Mouse (Mus musculus) forebrain, embryonic 10.5 days (tissue): ENCODE measurements around the gene Gm595. TPM values are rescaled to one million over a fixed set of nuclear protein-coding genes. Genes with fewer than 3 reads are reported as not detected.

ENCODE experiments used
- DNase-seq: peaks from one replicate; pipeline ENCODE4 v3.0.0-alpha.2; 2017; ENCODE audit warnings: low spot score; ENCODE audit errors: extremely low spot score
- H3K27ac ChIP-seq: fragments of 300-500 bp; sonication (generic); 2 replicates; pipeline ENCODE4 v1.5.1; 2016; ENCODE audit warnings: mild to moderate bottlenecking
- H3K27me3 ChIP-seq: fragments of 300-500 bp; sonication (generic); 2 replicates; pipeline ENCODE4 v1.6.1; 2016; ENCODE audit warnings: mild to moderate bottlenecking; ENCODE audit not compliant: poor library complexity, severe bottlenecking
- H3K36me3 ChIP-seq: fragments of 300-500 bp; sonication (generic); replicated peaks from 2 replicates; pipeline ENCODE4 v1.6.1; 2016; ENCODE audit warnings: mild to moderate bottlenecking, moderate library complexity
- H3K4me1 ChIP-seq: fragments of 300-500 bp; sonication (generic); 2 replicates; pipeline ENCODE4 v1.6.1; 2016
- H3K4me3 ChIP-seq: fragments of 300-500 bp; sonication (generic); 2 replicates; pipeline ENCODE4 v1.5.1; 2016; ENCODE audit warnings: mild to moderate bottlenecking, moderate library complexity
- H3K9me3 ChIP-seq: fragments of 300-500 bp; sonication (generic); 2 replicates; pipeline ENCODE4 v1.6.1; 2016; ENCODE audit warnings: mild to moderate bottlenecking, moderate library complexity
- WGBS: fragments of 180-500 bp; shearing (Covaris S2); methylation state at CpG from one replicate; pipeline ENCODE4 v1.1.7; 2016; 5-methylcytosine and 5-hydroxymethylcytosine counted together
- polyA plus RNA-seq: library from polyadenylated mRNA; unstranded; fragments of >200 nt; fragmentation: Nextera tagmentation; extraction: Ambion mirVana; gene quantifications from 2 replicates; pipeline ENCODE4 v1.2.1, GENCODE M21; 2016

The Gm595 gene
- not detected in 2 replicates for polyA plus RNA-seq

GRCm38 (mm10) chrX:48877613-48878012, at the start of gene Gm595:
Gene Gm595 (minus strand): TSS chrX:48877713.
- no peaks in the 10 kb centered on the region for H3K36me3 ChIP-seq
- DNase-seq = no peak
- no peak within 1 kb of the TSS for H3K4me3 ChIP-seq
- 89% methylated on average over 13 of the region's 13 CpGs for WGBS
- H3K27ac ChIP-seq = no peak within 1 kb of the TSS
- no peaks in the 10 kb centered on the region for H3K9me3 ChIP-seq
- H3K4me1 ChIP-seq = no peaks in the 10 kb centered on the region
- no peaks in the 10 kb centered on the region for H3K27me3 ChIP-seq

DNA sequence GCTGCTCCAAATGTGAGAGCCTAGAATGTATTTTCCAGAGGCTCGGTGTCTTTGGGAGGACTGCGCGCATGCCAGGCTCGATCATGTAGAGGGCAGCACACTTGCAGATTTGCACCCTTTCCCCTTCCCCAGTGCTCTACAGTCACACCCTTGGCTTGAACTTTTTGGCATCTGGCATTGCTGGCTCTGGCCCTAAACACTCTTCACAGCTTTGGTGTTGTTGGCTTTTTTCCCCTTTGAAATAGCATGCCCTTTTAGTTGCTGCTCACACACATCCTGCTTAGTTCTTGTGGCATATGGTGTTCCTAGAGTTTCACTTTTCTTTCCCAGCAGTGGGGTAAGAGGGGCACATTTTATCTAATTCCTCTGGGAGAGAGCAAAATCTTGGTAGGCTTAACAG, 30.9 kb upstream of the Gm595 start:
- Histone ChIP-seq H3K4me3 (no peak overlapping the region), H3K27me3 (no peaks in the 10 kb centered on the region), H3K4me1 (no peaks in the 10 kb centered on the region), H3K36me3 (no peaks in the 10 kb centered on the region), H3K27ac (no peak overlapping the region), H3K9me3 (no peaks in the 10 kb centered on the region)
- no peak for DNase-seq
- 92% methylated on average over 4 of the region's 4 CpGs for whole genome bisulfite sequencing

GRCm38 (mm10) chrX:48903744-48904143, 26.2 kb upstream of the Gm595 start:
- no peaks in the 10 kb centered on the region for H3K27me3 ChIP-seq
- H3K4me1 ChIP-seq = no peaks in the 10 kb centered on the region
- 83% methylated on average over 3 of the region's 3 CpGs for WGBS
- H3K9me3 ChIP-seq = no peaks in the 10 kb centered on the region
- DNase-seq = no peak
- H3K4me3 ChIP-seq = no peak overlapping the region
- H3K27ac ChIP-seq = no peak overlapping the region
- H3K36me3 ChIP-seq = no peaks in the 10 kb centered on the region

DNA sequence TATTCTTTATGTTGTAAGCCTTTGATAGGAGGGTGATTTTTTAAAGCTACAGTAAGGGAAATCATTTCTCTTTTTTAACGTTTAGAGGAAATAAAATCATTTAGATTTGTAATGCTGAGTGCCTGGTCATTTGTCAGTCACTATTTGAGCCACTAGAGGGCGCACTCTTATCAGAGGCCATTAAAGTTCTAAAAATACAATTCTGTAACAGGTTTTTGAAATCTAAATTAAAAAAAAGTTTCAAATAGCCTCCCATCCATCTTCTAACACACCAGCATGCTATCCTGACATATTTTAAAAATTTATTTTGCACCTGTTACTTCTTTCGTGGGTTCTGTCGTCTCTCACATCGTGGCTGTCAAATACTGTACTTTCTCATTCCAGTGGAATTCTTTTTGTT, 22.0 kb upstream of the Gm595 start:
- DNase-seq = no peak
- H3K4me3 ChIP-seq = no peak overlapping the region
- no peaks in the 10 kb centered on the region for H3K36me3 ChIP-seq
- peaks cover 5% of the 10 kb centered on the region; the same call in 1 of the 2 replicates for H3K4me1 ChIP-seq
- no peaks in the 10 kb centered on the region for H3K27me3 ChIP-seq
- no peak overlapping the region for H3K27ac ChIP-seq
- WGBS = 58% methylated on average over 5 of the region's 5 CpGs
- H3K9me3 ChIP-seq = no peaks in the 10 kb centered on the region

GRCm38 (mm10) chrX:48896803-48897202, 19.3 kb upstream of the Gm595 start:
- Histone ChIP-seq H3K27ac (no peak overlapping the region), H3K4me3 (no peak overlapping the region), H3K4me1 (peaks cover 5% of the 10 kb centered on the region; the same call in 1 of the 2 replicates), H3K36me3 (no peaks in the 10 kb centered on the region), H3K9me3 (no peaks in the 10 kb centered on the region), H3K27me3 (no peaks in the 10 kb centered on the region)
- no peak for DNase-seq
- 58% methylated on average over 6 of the region's 6 CpGs for WGBS

DNA sequence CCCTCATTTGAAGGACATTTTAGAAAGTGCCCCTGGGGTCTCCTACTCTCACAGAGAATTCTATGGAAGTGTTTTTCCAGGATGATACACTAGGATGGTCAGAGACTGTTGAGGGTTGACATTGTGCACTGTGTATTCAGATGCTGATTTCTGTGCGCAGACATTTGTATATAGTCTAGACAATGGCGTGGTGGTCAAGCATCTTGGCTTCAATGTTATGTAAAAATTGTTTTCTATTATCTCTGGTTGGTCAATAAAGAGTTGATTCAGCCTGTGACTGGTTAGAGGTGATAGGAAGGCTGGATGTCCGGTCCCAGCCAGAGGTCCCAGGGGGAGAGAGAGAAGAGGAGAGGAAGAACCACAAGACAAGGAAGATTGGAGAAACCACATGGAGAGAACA, 16.4 kb upstream of the Gm595 start:
- 84% methylated on average over 3 of the region's 3 CpGs for WGBS
- no peaks in the 10 kb centered on the region for H3K27me3 ChIP-seq
- no peaks in the 10 kb centered on the region for H3K9me3 ChIP-seq
- no peaks in the 10 kb centered on the region for H3K36me3 ChIP-seq
- no peak for DNase-seq
- H3K4me3 ChIP-seq = no peak overlapping the region
- no peak overlapping the region for H3K27ac ChIP-seq
- H3K4me1 ChIP-seq = peaks cover 5% of the 10 kb centered on the region; the same call in 1 of the 2 replicates

DNA sequence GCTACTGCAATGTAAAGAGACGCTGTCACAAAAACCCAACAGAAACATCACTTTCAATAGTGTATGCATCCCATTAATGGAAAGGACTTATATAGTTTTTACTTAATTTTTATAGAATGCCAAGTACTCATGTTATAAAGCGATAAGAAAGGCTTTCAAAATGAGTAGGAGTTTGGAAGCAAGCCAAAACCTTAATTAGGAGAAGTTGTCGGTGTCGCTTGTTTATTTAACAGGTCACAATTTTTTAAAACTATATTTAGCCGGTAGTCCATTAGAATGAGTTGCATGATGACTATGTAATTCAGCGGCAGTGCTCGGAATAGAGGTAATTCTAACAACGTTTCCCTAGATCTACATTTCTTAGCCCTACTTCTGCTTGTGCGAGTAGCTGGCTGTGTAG, 12.7 kb upstream of the Gm595 start:
- Histone ChIP-seq H3K36me3 (no peaks in the 10 kb centered on the region), H3K9me3 (no peaks in the 10 kb centered on the region), H3K4me1 (no peaks in the 10 kb centered on the region), H3K27ac (no peak overlapping the region), H3K27me3 (no peaks in the 10 kb centered on the region), H3K4me3 (no peak overlapping the region)
- DNase-seq = no peak
- WGBS = 92% methylated on average over 9 of the region's 9 CpGs

GRCm38 (mm10) chrX:48884615-48885014, 7.1 kb upstream of the Gm595 start:
- H3K4me1 ChIP-seq = no peaks in the 10 kb centered on the region
- H3K9me3 ChIP-seq = no peaks in the 10 kb centered on the region
- DNase-seq = no peak
- no peak overlapping the region for H3K27ac ChIP-seq
- WGBS = 86% methylated on average over 5 of the region's 5 CpGs
- no peak overlapping the region for H3K4me3 ChIP-seq
- H3K36me3 ChIP-seq = no peaks in the 10 kb centered on the region
- no peaks in the 10 kb centered on the region for H3K27me3 ChIP-seq

Other genes starting within 250 kb of the Gm595 start
- gene Gpr119, start 203.2 kb downstream of the Gm595 start, polyA plus RNA-seq = not detected in 2 replicates
- 31.2 and 32.3 TPM in 2 replicates for gene Rbmx2, start 182.7 kb downstream of the Gm595 start, polyA plus RNA-seq